Mouse (Mus musculus): ENCODE results near the gene Ube2b.

The Ube2b gene

DNA sequence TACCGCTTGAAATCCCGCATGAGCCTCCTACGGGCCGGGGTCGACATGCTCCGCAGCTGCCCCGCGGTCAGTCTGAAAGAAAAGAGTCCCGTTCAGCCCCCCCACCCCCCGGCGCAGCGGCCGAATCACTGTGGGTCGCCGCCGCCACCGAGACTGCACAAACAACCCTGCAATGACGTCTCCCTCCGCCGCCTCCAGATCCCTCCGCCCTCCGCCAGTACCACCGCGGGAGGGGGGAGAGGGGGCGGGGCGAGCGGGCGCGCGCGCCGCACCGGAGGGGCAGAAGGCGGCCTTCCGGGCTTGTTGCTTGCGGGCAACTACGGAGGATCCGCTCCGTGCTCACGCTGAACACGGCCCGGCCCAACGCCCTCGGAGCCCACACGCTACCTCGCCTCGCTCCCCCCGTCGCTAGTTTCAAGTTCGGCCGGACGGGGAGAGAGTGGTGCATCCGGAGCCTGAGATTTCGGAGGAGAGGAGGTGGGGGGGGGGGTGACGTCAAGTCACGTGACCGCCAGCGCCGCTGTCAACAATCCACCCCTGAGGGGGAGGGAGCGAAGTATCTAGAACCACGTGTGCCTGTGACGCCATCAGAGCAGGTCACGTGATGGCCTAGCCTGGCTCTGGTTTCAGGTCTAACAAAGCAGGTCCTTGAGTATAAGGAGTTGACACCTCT is at the start of gene Ube2b:
TSS of gene Ube2b (minus strand) at position 473 of the 673 bp plus-strand sequence.
- peak; percentile 93 for DNase-seq (ENCODE audit: low spot score)

DNA sequence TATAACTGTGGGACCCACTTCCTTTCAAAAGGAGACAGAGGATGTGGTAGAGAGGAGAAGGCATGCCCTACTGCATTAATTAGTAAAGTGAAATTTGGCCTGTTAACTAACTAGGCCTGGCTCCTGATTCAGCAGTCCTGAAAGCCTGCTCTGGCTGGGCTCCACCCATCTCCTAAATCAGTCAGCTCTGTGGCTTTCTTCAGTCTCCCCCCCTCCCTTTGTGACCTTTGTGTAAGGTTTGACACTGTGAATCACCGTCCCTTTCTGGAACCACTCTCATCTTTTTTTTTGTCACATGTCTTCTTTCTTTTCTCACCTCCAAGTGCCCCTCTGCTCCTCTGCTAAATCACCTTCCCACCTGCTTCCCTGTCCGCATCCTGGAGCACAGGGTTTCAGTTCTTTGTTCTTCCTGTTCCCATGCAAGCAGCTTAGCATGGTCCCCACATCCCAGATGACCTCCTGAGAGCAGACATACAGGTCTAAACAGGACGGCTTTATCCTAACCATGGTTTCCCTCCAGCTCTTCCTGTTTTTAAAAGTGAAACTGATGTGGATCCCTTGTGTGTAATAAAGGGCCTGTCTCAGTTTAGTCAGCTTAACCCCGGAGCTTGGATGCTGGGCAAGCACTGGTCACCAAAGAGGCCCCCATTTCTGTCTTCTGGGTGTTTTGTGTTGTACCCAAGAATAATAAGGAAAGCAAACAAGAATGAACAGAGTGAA is 46.0 kb upstream of the Ube2b start:
- no peak for DNase-seq (ENCODE audit: low spot score)

DNA sequence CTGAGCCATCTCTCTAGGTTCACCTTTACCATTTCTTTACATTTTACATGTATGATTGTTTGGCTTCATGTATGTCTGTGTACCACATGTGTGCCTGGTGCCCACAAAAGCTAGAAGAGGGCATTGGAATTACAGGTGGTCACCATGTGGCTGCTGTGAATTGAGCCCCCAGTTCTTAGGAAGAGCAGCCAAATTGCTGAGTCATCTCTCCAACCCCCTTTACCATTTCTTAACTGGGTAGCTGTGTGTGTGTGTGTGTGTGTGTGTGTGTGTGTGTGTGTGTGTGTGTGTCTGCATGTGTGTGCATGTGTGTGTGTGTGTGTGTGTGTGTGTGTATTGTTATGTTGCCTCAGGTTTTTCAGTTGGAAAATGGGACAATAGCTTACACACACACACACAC is 43.6 kb upstream of the Ube2b start:
- no peak for DNase-seq (ENCODE audit: low spot score)

DNA sequence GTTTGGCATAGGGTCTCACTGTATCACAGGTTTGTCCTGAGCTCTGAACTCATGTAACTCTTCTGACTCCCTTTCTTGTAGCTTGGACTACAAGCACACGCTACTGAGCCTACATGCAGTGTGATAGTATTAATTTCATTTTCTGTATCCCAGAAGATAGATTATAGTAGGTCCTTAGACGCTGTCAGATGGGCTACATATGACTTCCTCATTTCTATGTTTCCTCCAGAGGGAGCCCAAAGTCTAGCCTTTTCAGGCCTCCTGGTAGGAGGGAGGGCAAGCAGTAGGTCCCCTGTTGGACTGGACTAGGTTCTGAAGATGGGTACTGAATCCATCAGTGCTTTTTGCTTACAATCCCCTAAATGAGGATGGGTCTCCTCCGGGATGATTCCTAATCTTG is 42.7 kb upstream of the Ube2b start:
- DNase-seq (ENCODE audit: low spot score) = no peak

DNA sequence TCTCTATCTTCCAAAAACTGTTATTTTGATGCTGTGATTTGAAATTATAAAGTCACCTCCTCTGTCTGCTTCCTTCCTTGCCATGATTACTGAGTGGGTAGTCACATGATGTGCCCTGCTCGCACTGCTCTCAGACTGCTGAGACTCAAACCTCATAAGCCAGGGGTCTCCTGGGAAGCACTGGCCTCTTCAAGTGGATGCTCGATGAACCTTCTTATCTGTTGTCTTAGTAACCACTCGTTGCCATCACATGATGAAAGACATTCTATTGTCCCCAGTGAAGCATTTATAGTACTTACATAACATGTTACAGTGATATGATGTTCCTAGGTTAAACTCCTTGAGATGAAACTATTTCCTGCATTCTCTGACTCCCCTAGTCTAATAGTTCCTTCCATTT is 37.1 kb upstream of the Ube2b start:
- DNase-seq (ENCODE audit: low spot score) = no peak

DNA sequence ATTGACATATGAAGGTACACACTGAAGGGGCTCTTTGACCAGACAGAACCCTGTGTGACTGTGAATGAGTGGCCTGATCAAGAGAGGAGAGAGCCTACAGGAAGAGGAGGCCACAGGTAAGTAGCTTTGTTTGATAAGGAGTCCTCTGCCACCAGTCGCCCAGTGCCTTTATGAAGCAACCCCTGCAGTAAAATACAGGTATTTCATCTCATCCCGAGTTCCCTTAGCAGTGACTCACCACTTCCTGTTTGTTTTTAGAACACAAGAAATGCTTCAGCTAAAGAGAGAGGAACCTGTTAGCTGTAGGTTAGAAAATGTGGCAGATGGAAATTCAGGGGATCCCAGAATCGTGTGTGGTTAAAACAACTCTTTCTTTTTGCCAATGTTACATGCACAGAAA is 35.3 kb upstream of the Ube2b start:
- DNase-seq (ENCODE audit: low spot score) = no peak

DNA sequence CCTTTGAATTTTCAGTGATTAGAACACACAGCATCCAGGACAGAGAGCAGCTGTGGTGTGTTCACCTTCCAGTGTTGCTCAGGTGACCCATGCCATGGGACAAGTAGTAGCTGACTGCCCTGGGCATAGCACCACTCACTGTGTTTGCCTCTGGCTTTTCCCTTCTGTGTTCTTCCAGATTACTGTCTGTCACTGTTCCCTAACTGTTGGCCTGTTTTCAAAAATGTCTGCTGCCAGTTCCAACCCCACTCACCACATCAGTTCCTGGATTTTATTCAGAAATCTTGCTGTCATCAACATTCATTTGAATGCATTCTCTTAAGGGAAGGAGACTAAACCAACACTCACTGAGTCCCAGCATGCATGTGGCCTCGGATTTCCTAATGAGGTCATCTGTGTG is 33.4 kb upstream of the Ube2b start:
- DNase-seq (ENCODE audit: low spot score) = no peak

DNA sequence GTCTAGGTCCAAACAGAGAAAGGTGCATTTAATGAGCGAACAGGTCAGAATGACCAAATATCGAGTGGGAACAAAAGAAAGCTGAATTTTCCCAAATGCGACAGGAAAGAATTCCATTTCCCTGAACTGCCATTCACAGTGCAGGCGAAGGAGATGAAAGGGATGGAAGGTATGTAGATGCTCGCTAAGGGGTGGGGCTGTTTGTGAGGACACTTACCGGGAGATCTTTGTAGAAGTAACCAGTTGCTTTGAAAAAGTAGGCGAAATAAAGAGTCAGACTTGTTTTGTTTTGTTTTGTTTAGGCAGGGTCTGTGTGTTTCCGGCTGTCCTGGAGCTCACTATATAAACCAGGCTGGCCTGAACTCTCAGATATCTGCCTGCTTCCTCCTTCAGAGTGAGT is 31.8 kb upstream of the Ube2b start:
- no peak for DNase-seq (ENCODE audit: low spot score)

DNA sequence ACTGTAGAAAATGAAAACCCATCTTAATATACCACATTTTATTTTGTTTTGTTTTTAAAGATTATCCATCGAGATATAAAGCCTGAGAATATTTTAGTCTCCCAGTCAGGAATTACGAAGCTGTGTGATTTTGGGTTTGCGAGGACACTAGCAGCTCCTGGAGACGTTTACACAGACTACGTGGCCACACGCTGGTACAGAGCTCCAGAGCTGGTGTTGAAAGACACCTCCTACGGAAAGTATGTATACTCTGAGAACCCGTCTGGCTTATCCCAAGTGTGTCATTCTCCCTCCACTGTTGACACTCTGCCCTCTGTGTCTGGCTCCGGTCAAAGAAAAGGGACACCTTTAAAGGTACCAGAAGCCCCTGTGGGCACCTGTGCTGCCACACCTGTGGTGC is 17.7 kb upstream of the Ube2b start:
- DNase-seq (ENCODE audit: low spot score) = no peak

DNA sequence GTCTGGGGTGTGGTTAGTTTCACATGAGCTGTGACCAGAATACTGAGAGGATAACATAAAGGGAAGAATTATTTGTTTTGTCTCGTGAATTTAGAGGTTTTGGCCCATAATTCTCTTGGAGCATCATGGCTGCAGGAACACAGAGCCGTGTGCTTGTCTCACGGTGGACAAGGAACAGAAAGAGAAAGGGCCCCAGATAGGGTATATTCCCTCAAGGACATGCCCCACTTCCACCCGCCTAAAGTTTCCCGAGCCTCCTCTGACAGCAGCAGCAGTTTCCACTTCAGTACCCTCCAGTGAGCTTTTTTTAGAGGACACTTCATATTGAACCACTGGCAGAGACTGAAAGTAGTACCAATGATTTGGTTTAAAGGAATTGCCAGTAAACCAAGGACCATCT is 11.0 kb upstream of the Ube2b start:
- no peak for DNase-seq (ENCODE audit: low spot score)

DNA sequence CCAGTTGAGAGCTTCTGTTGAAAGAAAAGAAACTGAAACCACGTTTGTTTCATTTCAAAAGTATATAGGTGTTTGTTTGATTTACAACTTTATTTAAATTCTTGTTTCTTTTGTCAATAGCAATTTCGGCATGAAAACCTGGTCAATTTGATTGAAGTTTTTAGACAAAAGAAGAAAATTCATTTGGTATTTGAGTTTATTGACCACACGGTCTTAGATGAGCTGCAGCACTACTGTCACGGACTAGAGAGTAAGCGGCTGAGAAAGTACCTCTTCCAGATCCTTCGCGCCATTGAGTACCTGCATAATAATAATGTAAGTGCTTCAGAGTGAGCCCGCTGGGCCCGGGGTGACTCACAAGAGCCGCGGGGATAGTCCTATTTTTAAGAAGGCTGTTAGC is 10.4 kb upstream of the Ube2b start:
- no peak for DNase-seq (ENCODE audit: low spot score)

DNA sequence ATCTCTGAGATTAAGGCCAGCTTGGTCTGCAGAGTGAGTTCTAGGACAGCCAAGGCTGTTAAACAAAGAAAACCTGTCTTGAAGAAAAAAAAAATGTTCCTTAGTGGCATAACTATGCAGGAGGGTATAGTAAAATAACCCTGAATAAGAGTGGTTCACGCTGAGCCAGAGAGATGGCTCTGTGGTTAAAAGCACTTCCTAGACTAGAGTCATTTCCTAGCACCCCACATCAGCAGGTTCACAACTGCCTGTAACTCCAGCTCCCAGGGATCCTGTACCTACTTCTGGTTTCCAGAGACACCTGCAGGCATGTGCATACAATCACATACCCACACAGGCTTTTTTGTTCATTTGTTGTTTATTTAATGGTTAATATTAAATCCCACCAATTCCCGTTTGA is 5.0 kb upstream of the Ube2b start:
- no peak for DNase-seq (ENCODE audit: low spot score)

DNA sequence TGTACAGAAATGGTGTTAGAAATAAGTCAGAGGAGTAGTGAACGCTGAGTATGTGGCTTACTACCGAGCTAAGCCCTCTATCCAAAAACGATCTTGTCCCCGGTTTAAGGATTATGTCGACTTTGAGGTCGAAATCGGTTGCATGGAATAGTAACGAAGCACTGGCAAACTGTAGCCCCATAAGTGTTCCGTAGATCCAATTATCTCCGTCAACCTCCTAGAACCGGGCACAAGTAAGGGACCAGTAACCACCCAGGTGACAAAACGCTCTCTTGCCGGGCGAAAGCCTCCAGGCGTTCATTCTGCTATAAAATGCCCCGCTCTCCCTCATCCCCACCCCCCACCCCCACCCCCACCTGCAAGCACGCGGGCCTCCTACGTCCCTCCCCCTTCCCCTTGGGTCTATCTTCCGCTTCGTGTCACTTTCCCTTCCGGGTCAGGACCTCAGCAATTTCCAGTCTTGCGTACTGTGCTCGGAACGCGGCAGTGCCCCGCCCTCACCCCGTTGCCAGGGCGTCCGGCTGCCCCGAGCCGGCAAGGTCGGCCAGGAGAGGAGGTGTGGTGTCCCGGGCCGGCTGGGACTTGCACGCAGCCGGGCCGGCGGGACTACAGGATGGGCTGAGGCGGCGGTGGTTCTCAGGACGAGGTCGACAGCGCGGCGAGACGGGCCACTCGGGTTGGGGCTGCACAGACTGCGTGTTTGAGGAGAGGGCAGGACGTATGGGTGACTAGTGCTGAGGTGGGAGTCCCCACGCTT is 3.4 kb upstream of the Ube2b start, which contains the start of gene Cdkl3:
TSS of gene Cdkl3 (plus strand) at position 450 of the 757 bp plus-strand sequence.
- peak; percentile 94 for DNase-seq (ENCODE audit: low spot score)

DNA sequence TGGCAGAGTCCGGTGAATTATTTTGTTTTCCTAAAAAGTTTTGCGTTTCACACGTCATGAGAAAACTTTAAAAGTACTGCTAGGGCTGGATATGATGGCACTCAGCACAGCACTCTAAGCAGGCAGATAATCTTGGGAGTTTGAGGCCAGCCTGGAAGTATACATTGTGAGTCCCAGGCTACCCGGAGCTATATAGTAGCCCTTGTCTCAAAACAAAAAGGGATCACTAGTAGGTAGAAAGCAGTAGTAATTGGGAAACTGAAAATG is 2.9 kb upstream of the Ube2b start:
- no peak for DNase-seq (ENCODE audit: low spot score)

DNA sequence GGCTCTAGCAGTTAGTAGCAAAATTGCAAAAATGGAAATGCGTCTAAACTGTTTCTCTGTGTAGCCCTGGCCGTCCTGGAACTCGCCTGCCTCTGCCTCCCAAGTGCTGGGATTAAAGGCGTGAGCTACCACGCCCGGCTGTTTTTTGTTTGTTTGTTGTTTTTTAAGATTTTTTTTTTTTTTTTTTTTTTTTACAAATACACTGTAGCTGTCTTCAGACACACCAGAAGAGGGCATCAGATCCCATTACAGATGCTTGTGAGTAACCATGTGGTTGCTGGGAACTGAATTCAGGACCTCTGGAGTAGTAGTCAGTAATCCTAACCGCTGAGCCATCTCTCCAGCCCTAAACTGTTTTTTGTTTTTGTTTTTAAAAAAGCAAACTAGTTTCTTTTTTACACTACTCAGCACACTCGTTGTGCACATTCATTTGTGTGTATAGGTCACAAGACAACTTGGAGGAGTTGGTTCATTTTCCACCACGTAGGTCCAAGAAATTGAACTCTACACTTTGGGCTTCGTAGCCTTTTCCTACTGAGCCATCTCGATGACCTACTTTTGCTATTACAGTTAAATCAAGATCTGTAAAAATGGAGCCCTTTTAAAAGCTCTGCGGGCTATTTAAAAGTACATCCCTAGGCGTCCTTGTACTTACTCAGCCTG is 2.4 kb upstream of the Ube2b start:
- DNase-seq (ENCODE audit: low spot score) = no peak

DNA sequence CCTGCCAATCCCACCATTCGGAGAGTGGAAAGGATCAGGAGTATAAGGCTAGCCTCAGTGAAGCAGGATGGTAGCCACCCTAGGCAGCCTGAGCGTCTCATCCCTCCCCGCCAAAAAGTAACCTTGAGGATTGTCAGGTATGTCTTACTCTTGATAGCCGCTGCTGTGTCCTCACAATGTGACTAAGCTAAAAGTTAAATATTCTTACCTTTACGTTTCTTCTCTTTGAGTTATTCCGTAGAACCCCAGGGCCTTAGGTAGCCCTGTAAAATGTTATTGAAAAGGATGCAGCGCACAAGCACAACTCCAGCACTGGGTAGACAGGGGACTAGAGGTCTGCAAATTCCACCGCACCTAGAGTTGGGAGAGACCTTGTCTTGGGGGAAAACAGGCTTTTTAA is 1.3 kb upstream of the Ube2b start:
- DNase-seq (ENCODE audit: low spot score) = no peak

DNA sequence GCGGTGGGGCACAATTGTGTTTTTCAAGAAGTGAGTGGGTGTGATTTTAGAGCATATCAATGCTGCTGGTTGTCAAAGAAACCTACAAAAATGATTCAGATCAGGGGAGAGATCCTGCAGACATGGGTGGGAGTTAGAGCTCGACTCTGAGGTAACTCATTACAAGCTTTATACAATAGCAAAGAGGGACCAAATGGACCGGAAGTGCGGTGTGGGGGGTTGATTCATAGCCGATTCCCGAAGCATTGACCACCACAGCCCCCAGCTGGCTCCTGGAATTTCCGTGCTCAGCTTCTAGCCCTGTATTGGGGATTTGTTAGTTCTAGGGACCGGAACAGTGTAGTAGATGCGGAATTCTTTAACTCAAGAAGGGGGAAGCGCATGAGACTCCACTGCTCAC is 779 bp upstream of the Ube2b start:
- DNase-seq (ENCODE audit: low spot score) = no peak

DNA sequence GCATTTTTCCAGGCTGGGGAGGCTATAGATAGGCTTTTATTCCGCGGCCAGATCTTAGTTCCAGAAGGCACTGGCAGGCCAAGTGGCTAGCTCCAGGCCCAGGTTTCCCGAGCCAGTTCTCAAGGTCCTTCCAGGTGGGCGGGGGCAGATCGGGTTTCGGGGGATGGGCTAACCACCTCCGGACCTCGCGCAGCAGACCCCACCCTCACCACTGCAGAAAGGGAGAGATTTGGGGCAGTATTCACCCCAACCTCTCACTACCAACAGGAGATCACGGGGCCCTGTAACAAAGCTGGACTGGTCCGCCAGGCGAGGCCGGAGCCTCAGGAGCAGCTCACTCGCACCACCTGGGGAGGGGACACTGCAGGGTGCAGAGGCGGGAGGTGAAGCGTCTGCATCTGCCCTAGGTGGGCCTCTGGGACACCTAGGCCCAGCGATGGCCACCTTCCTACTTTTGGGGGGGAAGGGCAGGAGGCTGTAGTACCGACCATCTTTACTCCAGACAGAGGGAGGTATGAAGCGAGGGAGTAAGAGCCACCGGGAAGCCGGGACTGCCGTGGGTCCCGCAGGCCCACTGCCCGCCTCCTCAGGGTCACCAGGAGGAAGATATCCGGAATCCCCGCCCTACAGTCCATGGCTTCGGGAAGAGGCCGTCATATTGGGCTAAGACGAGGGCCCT is 812 bp downstream of the Ube2b start:
- peak; percentile 64 for DNase-seq (ENCODE audit: low spot score)

DNA sequence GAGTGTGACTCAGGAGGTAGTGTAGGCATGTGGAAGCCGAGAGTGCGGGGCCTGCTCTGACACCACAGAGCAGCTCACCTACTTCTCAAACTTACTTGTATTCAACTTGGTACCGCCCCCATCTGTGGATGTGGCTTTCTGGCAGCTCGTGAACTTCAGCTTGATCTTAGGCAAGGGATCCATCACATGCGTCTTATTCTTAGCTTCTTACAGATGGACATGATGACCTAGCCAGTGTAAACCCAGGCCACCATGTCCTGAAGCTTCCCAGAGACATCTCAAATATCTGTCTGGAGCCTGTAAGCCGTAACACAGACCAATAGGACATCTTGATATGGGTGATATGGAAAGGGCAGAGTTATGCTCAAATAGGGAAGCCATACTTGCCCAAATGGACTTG is 28.9 kb downstream of the Ube2b start:
- DNase-seq (ENCODE audit: low spot score) = no peak

DNA sequence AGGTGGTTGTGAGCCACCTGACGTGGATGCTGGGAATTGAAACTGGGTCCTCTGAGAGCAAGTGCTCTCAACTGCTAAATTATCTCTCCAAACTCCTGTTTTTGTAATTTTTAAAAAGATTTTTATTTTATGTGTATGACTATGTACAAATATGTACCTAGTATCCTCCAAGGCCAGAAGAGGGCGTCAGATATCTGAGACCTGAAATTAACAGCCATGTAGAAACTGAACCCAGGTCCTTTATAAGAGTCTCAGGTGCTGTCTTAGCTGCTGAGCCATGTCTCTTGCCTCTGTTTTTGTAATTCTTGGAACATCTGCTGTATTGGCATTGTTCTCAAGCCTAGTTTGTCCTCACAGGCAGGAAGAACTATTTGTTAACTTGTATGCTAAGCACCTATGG is 31.1 kb downstream of the Ube2b start:
- DNase-seq (ENCODE audit: low spot score) = no peak

DNA sequence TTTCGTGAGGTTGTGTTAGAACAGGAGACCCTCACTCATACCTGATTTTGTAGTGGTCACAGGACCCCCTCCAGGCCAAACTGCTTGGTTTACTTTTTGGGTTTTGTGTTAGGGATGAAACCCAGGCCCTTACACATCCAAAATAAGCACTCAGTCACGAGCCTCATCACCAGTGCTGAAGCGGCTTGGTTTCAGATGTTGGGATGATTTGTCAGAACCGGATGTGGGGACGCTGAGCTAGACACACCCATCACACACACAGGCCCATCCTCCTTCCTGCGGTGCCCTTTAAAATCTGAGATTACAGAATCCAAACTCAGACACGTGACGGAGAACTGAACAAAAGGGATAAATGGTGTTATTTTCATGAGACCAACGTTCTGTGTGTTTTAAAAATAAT is 31.7 kb downstream of the Ube2b start:
- no peak for DNase-seq (ENCODE audit: low spot score)
